Mouse (Mus musculus) CD4-positive helper T cell, adult 2 months (primary cell): Measurements from ENCODE around the gene Vat1.
"Not testable (repeated sequence)": the region's sequence is repeated elsewhere in the genome, so short reads cannot be mapped to it uniquely, and the experiment has no call there.

ENCODE experiments used
- DNase-seq: peaks from one replicate; pipeline ENCODE4 v3.0.0-alpha.2; 2012; ENCODE audit warnings: low read depth, missing footprints, low spot score

The Vat1 gene

GRCm38 (mm10) chr11:101466552-101466950 lies 521 bp upstream of the Vat1 start:
- DNase-seq: not testable (repeated sequence)

DNA sequence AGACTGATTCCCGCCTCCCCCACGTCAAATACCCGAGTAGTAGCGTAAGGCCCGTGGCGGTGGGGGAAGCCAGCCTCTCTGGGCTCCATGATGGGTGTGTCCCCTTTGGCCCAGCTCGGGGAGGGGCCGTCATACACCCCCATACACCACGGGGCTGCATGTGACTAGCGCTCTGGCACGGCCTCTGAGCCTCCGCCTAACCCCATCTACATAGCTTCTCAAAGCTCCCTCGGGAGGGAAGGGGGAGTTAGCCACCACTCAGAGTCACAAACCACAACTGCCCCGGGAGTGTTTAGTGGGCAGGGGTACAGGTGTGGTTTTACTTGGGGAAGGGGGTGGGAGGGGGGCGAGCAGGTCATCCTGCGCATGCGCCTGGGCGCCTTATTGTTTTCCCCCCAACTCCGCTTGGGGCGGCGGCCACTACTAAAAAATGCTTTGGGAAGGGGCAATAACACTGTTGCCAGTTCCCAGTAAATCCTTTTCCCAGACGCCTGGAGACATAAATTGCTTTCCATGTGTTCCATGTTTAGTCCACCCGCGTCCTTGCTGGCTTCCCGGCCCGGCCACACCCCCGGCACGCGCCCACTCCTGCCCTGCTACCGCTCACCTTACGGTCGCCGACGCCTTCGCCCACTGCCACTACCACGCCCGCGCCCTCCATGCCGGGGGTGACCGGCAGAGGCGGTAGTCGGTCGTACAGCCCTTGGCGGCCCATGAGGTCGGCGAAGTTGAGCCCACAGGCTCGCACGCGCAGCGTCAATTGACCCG lies 745 bp downstream of the Vat1 start:
- DNase-seq: peak; percentile 69

DNA sequence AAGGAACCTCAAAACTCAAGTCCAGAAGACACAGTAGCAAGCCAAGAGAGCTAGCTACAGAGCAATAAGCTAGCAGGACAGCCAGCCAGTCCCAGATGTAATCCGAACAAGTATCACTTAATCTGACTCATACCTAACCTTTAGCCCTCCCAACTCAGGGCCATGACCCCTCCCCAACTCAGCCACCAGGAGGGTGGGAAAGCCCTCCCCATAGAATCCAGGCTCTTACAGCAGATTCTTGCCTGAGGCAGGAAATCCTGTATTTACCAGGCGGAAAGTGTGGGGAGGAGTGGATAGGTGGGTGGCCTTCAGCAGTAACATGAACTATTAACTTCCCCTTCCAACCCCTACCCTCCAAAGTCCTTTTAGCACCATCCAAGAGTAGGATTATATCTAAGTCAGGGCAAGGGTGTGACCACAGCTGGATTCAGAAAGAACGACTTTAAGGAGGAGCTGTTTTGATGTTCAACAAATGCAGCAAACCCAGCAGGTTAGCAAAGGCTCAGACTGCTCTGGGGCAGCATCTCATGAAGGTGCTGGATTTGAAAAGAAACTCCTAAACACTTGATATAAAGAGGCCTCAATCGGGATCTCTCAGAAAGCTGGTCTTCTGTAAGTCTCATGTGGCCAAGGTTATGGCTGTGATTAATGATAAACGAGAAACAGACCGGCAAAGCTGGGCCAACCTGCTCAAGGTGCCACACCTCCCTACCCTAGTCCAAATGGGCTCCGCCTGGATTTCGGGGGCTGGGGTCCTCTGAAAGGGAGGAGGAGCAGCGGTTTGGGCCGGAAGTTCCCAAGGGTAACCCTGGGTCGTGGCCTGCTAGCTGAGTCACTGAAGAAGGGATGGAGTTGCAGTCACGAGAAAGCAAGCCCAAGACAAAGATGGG lies 1.6 kb downstream of the Vat1 start, which contains the start of gene Rnd2:
TSS of gene Rnd2 (plus strand) at position 789 of the 890 bp plus-strand sequence.
- DNase-seq: peak; percentile 32

GRCm38 (mm10) chr11:101462583-101463440 lies 3.2 kb downstream of the Vat1 start:
- no peak for DNase-seq

DNA sequence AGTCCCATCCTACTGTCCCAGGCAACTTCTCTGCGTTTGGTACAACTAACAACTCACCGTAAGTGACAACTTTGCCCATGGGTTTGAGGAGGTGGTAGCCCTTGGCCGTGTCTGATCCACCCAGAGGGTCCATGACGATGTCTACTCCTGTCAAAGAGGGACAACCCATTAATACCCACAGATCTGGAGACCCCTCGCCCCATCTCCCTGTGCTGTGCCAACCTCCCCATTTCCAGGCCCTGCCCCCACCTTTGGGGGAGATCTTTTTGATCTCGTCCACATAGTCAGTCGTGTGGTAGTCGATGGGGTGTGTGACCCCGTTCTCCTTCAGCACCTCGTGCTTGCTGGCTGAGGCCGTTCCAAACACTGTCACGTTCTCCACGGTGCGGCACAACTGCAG lies 3.9 kb downstream of the Vat1 start:
- DNase-seq: no peak

DNA sequence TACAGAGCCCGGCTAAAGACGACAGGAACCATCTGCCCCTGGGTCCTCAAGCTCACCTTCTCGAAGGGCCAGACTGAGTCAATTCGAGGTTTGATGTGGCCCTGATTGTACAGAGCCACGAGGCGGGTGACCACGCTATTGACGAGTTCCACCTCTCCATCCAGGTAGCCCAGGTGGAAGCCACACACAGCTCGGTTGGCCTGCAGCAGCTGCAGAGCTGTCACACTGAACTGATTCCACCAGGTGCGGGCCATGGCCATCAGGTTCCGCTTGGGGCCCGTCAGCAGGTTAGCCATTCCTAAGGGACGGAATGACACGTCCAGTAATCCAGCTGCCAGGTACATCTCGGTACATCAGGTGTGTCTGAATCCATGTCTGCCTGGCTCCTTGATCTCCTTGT lies 5.7 kb downstream of the Vat1 start:
- no peak for DNase-seq

DNA sequence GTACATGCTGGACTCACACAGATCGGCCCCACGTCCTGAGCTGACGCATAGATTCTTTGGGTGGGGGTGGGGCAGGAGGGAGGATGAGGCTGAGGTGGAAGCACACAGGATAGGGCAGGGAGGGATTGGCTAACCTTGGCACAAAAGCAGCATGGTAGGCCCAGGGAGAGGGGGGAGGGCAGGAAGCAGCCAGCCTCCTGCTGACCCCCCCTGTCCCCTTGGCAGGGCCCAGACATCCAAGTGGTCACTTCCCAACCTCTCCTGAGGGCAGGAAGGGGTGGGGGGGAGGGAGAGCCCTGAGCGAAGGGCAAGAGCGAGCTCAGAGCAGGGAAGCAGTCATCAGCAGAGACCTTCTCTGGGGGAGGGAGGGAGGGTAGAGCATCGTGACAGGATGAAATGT lies 6.3 kb downstream of the Vat1 start:
- no peak for DNase-seq

DNA sequence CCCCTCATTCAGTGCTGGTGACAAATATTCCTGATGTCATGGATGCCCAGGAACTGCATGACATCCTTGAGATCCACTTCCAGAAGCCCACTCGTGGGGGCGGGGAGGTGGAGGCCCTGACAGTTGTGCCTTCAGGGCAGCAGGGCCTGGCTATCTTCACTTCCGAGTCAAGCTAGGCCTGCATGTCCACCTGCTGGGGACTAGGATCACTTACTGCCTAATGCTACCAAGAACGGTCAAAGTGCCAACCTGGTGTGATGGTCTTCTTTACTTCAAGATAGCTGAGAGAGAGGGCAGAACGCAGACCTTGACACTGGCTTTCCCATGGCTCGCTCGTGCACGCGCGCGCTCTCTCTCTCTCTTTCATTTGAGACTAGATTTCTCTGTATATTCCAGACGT lies 7.8 kb downstream of the Vat1 start:
- DNase-seq: no peak

GRCm38 (mm10) chr11:101457631-101458030 lies 8.4 kb downstream of the Vat1 start:
- no peak for DNase-seq

DNA sequence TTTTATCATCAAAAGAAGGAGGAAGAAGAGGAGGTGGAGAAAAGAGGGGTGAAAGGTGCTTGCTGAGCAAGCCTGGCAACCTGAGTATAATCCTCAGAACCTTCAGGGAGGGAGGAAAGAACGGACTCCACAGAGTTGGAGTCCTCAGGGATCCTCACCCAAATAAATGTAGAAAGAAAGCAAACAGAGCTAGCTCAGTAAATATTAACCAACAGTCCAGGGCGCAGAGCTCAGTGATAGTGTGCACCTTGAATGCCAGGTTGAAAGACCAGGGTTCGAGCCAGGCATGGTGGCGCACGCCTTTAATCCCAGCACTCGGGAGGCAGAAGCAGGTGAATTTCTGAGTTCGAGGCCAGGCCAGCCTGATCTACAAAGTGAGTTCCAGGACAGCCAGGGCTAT lies 10.4 kb downstream of the Vat1 start:
- DNase-seq: no peak

- no peak for DNase-seq
Measured at GRCm38 (mm10) chr11:101454702-101455101, 11.3 kb downstream of the Vat1 start.

GRCm38 (mm10) chr11:101452093-101452774 lies 13.8 kb downstream of the Vat1 start:
- no peak for DNase-seq

- DNase-seq: no peak
Measured at GRCm38 (mm10) chr11:101451536-101451935, 14.5 kb downstream of the Vat1 start.

DNA sequence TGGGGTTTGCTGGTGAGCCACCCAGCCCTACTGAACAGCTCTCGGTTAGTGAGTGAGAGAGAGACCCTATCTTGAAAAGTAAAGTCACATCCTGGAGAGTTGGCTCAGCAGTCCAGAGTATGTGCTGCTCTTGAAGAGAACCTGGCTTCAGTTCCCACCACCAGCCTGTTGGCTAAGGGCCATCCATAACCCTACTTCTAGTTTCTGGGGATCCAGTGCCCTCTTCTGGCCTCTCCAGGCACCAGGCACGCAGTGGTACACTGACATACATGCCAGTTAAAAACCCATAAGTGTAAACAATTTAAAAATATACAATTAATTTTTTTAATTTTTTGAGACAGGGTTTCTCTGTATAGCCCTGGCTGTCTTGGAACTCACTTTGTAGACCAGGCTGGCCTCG lies 15.6 kb downstream of the Vat1 start:
- DNase-seq: peak; percentile 49

- DNase-seq: not testable (repeated sequence)
Measured at GRCm38 (mm10) chr11:101449596-101449995, 16.4 kb downstream of the Vat1 start.

- DNase-seq: no peak
Measured at GRCm38 (mm10) chr11:101448899-101449298, 17.1 kb downstream of the Vat1 start.

- DNase-seq: peak; percentile 91
Measured at GRCm38 (mm10) chr11:101448274-101448746, 17.7 kb downstream of the Vat1 start, which contains the start of gene Ifi35. Gene Ifi35 (plus strand): TSS chr11:101448407.

DNA sequence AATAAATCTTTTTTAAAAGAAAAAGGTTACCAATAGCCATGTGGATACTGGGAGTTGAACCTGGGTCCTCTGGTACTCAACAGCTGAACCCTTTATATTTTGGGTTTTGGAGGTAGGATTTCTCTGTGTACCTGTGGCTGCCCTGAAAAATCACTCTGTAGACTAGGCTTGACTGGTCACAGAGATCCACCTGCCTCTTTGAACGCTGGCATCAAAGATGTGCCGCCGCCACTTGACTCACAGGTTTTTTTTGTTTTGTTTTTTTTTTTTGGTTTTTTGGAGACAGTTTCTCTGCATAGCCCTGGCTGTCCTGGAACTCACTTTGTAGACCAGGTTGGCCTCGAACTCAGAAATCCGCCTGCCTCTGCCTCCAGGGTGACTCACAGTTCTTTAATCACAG lies 18.2 kb downstream of the Vat1 start:
- no peak for DNase-seq

DNA sequence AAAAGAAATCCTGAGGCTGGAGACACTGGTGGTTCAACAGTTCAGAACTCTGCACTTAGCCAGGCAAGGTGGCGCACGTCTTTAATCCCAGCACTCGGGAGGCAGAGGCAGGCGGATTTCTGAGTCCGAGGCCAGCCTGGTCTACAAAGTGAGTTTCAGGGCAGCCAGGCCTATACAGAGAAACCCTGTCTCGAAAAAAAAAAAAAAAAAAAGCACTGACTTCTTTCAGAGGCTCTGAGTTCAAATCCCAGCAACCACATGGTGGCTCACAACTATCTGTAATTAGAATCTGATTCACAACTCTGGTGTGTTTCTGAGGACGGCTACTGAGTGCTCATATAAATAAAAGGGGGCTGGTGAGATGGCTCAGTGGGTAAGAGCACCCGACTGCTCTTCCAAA lies 19.2 kb downstream of the Vat1 start:
- DNase-seq: not testable (repeated sequence)

- no peak for DNase-seq
Measured at GRCm38 (mm10) chr11:101446319-101446718, 19.7 kb downstream of the Vat1 start.

GRCm38 (mm10) chr11:101442760-101443159 lies 23.3 kb downstream of the Vat1 start:
- peak; percentile 56 for DNase-seq
